Mouse (Mus musculus): ENCODE results near the gene Ubl7.

DNA sequence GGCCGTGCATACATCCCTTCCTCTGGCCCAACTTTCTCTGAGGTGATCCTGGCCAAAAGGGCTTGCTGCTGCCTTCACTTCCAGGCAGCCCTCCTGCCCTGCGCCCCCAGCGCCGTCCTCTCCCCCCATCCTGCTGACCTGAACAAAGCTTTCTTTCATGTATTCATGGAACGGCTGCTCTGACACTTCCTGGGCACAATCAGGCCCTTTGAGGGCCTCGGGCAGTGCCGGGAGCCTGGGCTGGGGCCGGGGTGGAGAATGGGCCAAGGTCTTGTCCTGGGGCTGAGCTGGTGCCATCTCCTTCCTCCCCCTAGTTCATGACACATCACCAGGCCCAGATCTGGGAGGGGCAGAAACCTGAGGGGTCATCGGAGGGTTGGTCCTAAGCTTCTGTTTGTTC, 39.7 kb downstream of the Ubl7 start:
- TF ChIP-seq ZC3H11A (IDR thresholded peaks at IDR 0.05; ENCODE audit: borderline replicate concordance, low read depth, low read length) (no peak), HCFC1 (IDR thresholded peaks at IDR 0.05; ENCODE audit: borderline replicate concordance, insufficient read depth, low read length) (no peak), CHD2 (IDR thresholded peaks at IDR 0.05; ENCODE audit: low read depth, low read length) (no peak)
